Mouse (Mus musculus): ENCODE measurements around the gene Olfr1442.
"Not testable (repeated sequence)": the region's sequence is repeated elsewhere in the genome, so short reads cannot be mapped to it uniquely, and the experiment has no call there.

The Olfr1442 gene

DNA sequence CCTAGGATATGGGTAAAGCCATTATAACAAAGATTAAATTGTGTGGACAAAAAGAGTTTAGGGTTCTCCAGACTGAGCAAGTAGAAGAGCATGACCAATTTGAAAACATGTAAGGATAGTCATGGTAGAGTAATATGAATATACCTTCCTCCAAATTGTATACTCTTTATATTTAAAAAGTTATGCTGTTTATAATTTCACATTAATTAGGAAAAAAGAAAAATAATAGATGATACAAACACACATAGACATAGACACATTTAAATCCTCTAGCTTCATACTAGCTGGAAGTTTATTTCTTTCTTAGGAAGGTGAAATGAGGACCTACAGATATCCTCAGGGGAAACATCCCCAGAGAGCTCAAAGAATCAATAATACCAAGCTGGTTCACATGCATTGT is at the start of gene Olfr1442:
Gene Olfr1442, plus strand, starts transcription at position 301 of the 400 bp plus-strand sequence.
- in situ Hi-C loops (cut with MboI, MseI): no loop called here

DNA sequence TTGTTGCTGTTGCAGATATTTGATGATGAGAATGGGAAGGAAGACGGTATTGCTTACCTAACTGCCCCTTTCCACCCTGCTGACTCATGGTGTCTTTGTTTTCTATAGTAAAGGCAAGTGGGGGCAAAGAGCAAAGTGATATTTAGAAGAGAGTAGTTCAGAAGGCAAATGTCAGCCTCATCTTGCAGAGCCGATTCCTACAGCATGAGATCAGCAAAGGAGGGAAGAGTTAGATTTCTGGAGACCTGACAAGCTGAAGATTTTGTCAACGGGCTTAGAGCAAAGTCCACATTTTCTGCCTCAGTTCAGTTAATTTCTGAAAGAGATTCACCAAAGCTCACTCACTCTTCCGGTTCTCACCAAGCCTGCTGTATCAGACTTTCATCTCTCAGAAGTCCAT is 37.1 kb upstream of the Olfr1442 start, which contains the start of gene Glyat:
Gene Glyat, plus strand, starts transcription at position 133 of the 400 bp plus-strand sequence.
- in situ Hi-C loops (cut with MboI, MseI): no loop called here

DNA sequence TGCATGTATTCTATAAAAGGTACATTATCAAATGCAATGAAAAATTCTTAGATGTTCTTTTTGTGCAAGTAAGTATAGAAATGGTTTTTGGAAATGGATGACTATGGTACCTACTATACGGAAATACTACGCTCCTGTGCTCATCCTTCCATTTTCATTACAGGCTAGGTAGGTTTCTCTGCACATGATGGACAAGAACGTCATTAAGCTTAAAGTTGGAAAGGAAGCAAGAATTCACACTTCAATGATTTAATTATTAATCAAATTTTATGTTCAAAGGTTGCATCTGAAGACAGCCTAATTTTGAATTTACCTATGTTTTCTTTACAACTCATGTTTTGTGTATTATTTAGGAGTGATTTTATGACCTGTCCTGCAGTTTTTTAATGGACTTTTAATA is 36.0 kb upstream of the Olfr1442 start:
- in situ Hi-C loops (cut with MboI, MseI): no loop called here

DNA sequence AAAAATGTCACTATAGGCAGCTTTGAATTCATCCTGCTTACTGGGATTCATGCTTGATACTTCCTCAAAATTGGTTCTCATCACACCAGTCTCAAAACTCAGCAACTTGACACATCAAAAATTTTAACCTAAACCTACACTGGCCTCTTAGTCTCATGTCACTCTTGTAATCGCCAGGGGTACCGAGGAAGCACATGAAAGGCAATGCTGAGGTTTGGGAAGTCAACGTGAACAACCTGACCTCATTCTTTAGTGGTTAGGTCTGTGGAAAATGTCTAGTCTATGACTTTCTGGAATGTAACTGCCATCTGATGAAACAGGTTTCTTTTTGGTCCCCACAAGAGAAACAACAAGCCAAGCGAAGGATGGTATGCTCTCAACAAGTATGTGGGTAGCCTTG is 35.3 kb upstream of the Olfr1442 start:
- in situ Hi-C loops (cut with MboI, MseI): no loop called here

DNA sequence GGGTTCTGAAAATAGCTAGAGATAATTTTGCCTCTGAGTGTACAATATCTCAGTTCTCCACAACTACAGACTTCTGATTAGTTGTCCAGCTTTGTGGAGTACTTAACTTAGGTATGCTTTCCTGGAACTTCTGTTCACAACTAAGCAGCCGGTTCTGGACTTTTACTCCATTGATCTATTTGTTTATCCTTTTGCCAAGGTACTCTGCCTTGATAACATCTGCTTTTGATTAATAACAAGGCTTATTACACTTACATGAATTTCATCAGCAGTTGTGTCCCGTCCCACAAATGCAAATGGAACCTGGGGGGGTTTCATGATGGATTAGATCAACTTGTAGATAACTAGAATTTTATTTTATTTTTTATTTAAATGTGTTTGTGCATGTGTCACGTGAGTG is 33.4 kb upstream of the Olfr1442 start:
- in situ Hi-C loops (cut with MboI, MseI): no loop called here

DNA sequence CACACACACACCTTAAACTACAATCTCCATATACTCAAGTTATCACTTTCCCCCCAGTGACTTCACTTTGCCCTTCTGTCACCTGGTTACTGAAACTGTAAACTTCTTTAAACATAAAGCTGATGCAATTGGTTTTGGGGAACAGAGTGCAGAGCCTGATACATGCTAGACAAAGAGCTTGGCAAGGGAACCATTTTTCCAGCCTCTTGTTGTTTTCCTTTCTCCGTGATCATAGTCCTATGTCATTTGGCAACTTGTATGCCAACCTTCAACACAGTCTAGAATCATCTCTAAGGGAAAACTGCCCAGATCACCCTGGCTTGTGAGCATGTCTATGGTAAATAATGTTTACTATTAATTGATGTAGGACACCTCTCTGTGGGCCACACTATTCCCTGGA is 32.2 kb upstream of the Olfr1442 start:
- in situ Hi-C loops (cut with MboI, MseI): no loop called here

DNA sequence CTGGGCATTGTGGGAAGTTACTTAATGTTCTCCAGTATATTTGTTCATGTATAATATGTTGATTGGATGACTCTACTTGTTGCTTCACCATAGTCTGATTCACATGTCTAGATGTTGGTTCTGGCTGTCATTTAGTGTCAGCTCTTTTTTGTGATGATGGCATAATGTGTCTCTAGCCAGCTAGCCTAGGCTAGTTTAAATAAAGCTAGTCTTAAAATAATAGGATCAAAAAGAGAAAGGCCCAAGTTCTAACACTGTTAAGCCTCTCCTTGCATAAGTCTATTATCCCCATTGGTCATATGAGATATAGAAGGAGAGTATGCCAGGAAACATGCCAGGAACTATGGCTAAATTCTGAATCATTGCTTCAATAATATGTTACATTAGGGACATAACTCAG is 20.7 kb upstream of the Olfr1442 start:
- in situ Hi-C loops (cut with MboI, MseI): no loop called here

DNA sequence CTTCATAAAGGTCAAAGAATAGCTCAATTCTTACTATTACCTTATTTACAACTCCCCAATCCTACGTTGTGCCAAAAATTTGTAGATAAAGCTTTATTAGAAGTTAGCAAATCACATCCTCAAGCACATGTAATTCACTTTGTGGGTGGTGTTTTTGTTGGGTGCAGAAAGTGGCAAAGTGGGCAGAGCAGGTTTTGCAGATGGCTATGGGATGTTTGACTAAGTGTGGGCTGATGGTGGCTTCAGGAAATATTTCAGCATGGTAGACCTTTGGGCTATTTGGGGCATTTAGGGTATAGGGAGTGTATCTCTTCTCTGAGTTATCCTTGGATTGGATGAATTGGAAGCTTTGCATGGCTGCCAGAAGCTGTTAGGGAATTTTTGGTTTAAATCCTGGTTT is 4.1 kb upstream of the Olfr1442 start:
- in situ Hi-C loops (cut with MboI, MseI): no loop called here

GRCm38 (mm10) chr19:12668601-12669000 is 1.6 kb upstream of the Olfr1442 start:
- in situ Hi-C loops (cut with MboI, MseI): not testable (repeated sequence)

GRCm38 (mm10) chr19:12671051-12671450 is 812 bp downstream of the Olfr1442 start:
- in situ Hi-C loops (cut with MboI, MseI): no loop called here

GRCm38 (mm10) chr19:12677812-12678211 is 7.6 kb downstream of the Olfr1442 start, which contains the start of gene Olfr1443:
Gene Olfr1443, plus strand, starts transcription at chr19:12678112.
- in situ Hi-C loops (cut with MboI, MseI): loop anchor here in 1 of 2 experiments (25.0 kb wide), 1 partner anchor 466 kb away; the partner anchor contains the start of gene Olfr1431

DNA sequence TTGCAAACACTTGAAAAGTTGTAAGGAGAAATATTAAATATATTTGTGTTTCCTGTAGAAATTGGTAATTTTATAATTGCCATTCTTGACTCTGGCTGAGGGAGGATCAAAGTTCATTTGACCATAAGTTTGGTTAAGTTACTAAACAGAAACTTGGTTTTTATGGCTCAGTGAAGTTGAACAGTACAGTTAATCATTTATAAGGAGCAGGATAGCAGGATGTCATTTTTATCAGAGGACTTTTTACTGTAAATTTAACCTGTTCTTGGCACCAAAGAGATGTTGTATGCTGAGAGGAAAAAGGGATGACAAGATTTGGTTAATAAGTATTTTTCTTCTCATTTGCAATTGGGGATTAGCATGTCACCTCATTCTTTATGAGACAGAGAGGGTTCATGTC is 14.4 kb downstream of the Olfr1442 start:
- in situ Hi-C loops (cut with MboI, MseI): loop anchor here in 1 of 2 experiments (25.0 kb wide), 1 partner anchor 472 kb away; the partner anchor contains the start of gene Olfr1431

DNA sequence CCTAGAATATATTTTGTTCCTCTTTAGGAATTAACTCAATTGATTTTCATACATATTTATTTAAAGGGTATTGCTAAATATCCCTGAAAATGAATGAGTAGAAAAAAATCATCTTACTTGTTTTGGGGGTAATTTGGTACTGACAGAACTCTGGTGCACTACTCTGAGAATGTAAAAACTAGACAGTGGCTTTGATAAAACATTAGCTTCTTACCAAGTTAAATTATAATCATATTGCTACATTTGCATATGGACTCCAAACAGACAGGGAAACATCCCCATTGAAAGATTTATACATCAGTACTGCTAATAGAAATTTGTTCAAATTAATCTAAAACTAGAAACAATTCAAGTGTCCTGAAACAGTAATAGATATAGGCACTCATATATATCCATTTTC is 15.0 kb downstream of the Olfr1442 start:
- in situ Hi-C loops (cut with MboI, MseI): loop anchor here in 1 of 2 experiments (25.0 kb wide), 1 partner anchor 473 kb away; the partner anchor contains the start of gene Olfr1431

DNA sequence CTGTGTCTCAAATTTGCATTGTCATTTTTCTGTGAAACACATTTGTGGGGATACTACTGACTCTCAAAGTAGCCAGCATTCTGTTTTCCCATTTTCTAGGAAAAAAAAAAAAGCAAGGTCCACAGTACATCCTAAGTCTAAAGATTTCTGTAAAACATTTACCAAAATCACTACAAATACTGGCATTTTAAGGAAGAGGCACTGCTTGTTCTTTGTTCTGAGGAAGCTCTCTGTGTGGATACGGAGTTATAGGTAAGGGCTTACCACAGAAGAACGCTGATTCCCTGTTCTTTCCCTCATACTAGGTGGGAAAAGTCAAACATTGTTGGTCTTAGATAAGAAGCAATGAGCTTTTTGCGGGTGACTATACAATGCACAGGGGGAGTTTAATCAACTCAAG is 25.4 kb downstream of the Olfr1442 start, which contains the start of gene Keg1:
Gene Keg1, plus strand, starts transcription at position 197 of the 400 bp plus-strand sequence.
- in situ Hi-C loops (cut with MboI, MseI): loop anchor here in 1 of 2 experiments (25.0 kb wide), 1 partner anchor 483 kb away; the partner anchor contains the start of gene Olfr1431

- in situ Hi-C loops (cut with MboI, MseI): loop anchor here in 1 of 2 experiments (25.0 kb wide), 1 partner anchor 484 kb away; the partner anchor contains the start of gene Olfr1431
These were observed 26.0 kb downstream of the Olfr1442 start for GRCm38 (mm10) chr19:12696221-12696620.

- in situ Hi-C loops (cut with MboI, MseI): loop anchor here (5.0 to 25.0 kb wide), 3 partner anchors 196 to 1754 kb away; partner anchors contain the start of gene Olfr1499 (in 1 of the 2)
These were observed 38.2 kb downstream of the Olfr1442 start for GRCm38 (mm10) chr19:12708458-12708857.

GRCm38 (mm10) chr19:12708986-12709385 is 38.7 kb downstream of the Olfr1442 start:
- in situ Hi-C loops (cut with MboI, MseI): loop anchor here (5.0 to 25.0 kb wide), 3 partner anchors 197 to 1753 kb away; partner anchors contain the start of gene Olfr1499 (in 1 of the 2)

DNA sequence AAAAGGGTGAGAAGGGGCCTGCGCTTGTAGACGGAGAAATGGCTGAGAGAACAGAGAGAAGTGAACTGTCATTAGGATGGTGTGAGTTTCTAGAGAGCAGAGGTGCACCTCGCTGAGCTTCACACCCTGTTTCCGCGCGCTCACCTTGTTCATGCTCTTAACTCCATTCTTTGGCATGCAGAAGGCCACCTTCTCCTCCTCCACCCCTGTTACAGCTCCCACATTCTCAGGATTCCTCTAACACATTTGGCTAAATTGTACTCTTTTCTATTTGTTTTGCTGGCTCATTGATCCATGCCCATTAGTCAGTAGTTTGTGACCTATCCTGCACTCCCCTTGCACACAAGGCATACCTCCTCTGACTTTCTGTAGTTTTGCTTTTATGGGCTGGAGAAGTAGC is 49.0 kb downstream of the Olfr1442 start:
- in situ Hi-C loops (cut with MboI, MseI): loop anchor here (25.0 kb wide), 2 partner anchors 1093 to 1743 kb away; partner anchors contain the start of gene Olfr1499 (in 1 of the 2)

DNA sequence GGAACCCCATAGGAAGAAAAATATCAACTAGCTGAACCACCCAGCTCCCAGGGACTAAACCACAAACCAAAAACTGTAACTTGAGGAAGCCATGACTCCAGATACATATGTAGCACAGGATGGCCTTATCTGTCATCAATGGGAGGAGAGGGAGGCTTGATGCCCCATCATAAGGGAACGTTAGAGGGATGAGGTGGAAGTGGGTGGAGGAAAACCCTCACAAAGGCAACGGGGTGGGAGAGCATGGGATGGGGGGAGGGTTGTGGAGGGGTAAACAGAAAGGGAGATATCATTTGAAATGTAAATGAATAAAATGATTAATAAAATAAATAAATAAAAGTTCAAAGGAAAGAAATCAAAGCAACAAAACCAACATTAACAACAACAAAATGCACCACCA is 50.2 kb downstream of the Olfr1442 start:
- in situ Hi-C loops (cut with MboI, MseI): loop anchor here (25.0 kb wide), 2 partner anchors 1092 to 1742 kb away; partner anchors contain the start of gene Olfr1499 (in 1 of the 2)

- in situ Hi-C loops (cut with MboI, MseI): loop anchor here (25.0 kb wide), 2 partner anchors 1091 to 1741 kb away; partner anchors contain the start of gene Olfr1499 (in 1 of the 2)
These were observed 50.7 kb downstream of the Olfr1442 start for GRCm38 (mm10) chr19:12720919-12721318.

GRCm38 (mm10) chr19:12721596-12721995 is 51.4 kb downstream of the Olfr1442 start:
- in situ Hi-C loops (cut with MboI, MseI): loop anchor here (25.0 kb wide), 2 partner anchors 1091 to 1741 kb away; partner anchors contain the start of gene Olfr1499 (in 1 of the 2)

- in situ Hi-C loops (cut with MboI, MseI): loop anchor here (25.0 kb wide), 2 partner anchors 1090 to 1740 kb away; partner anchors contain the start of gene Olfr1499 (in 1 of the 2)
These were observed 52.1 kb downstream of the Olfr1442 start for GRCm38 (mm10) chr19:12722308-12722707.

DNA sequence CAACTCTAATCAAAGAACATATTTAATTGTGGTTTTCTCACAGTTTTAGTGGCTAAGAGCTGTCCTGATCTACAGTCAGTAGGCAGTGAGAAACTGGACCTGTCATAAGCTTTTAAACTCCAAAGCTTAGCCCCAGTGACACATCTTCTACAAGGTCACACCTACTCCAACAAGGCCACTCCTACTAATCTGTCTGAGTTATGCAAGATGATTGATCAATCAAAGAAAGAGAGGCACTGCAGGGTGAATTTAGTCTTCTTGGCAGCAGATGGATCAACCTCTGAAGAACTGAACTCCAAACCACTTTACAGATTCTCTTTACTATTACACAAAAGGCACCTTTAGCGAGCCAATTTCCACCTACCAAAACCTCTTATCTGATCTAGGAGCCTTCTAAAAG is 55.6 kb downstream of the Olfr1442 start:
- in situ Hi-C loops (cut with MboI, MseI): no loop called here
